Mouse (Mus musculus): ENCODE data around the gene Rnf225. TPM values are rescaled to one million over a fixed set of nuclear protein-coding genes. Genes with fewer than 3 reads are reported as not detected.

Rnf225 gene
- polyA plus RNA-seq, 2 experiments from 2014 or later: not detected

Other genes starting within 250 kb of the Rnf225 start
- gene Vmn2r55, start 242.4 kb upstream of the Rnf225 start, polyA plus RNA-seq (2017; shearing (Covaris generic)): not detected
- under 1 TPM; 0.08 to 0.12 TPM for gene Vmn2r56, start 192.4 kb upstream of the Rnf225 start, polyA plus RNA-seq (2017; shearing (Covaris generic))
- gene Zscan18, start 123.8 kb upstream of the Rnf225 start, polyA plus RNA-seq (2017; shearing (Covaris generic)): under 1 TPM; 0.25 to 0.29 TPM
- 10 to 100 TPM; 16.8 to 20.2 TPM for gene Zfp329, start 108.6 kb upstream of the Rnf225 start, polyA plus RNA-seq (2017; shearing (Covaris generic))
- 10 to 100 TPM; 56.1 to 72.2 TPM for gene Zfp110, start 92.7 kb upstream of the Rnf225 start, polyA plus RNA-seq (2017; shearing (Covaris generic))
- gene Zfp128, start 46.2 kb upstream of the Rnf225 start, polyA plus RNA-seq (2017; shearing (Covaris generic)): 1 to 10 TPM in 1 of 2 experiments, under 1 TPM in 1; 0.84 to 2.4 TPM
- gene Zscan22, start 29.6 kb upstream of the Rnf225 start, polyA plus RNA-seq (2017; shearing (Covaris generic)): 10 to 100 TPM in 1 of 2 experiments, 1 to 10 TPM in 1; 6.6 to 10.9 TPM
- gene Rps5, start 5.1 kb upstream of the Rnf225 start, polyA plus RNA-seq (2017; shearing (Covaris generic)): 1,000 to 10,000 TPM; 2,813 to 3,009 TPM
- 1 to 10 TPM; 2.4 to 3.4 TPM for gene Zfp324, start 38.4 kb downstream of the Rnf225 start, polyA plus RNA-seq (2017; shearing (Covaris generic))
- 1 to 10 TPM; 2.6 to 3.3 TPM for gene Zfp446, start 50.4 kb downstream of the Rnf225 start, polyA plus RNA-seq (2017; shearing (Covaris generic))
- under 1 TPM in 1 of 2 experiments, not detected in 1; 0.29 TPM for gene Slc27a5, start 70.8 kb downstream of the Rnf225 start, polyA plus RNA-seq (2017; shearing (Covaris generic))
- 10 to 100 TPM; 45.5 to 59.4 TPM for gene Trim28, start 71.7 kb downstream of the Rnf225 start, polyA plus RNA-seq (2017; shearing (Covaris generic))
- 1 to 10 TPM; 4.6 to 7.0 TPM for gene Zbtb45, start 82.6 kb downstream of the Rnf225 start, polyA plus RNA-seq (2017; shearing (Covaris generic))
- 100 to 1,000 TPM; 300 to 349 TPM for gene Chmp2a, start 107.4 kb downstream of the Rnf225 start, polyA plus RNA-seq (2017; shearing (Covaris generic))
- 10 to 100 TPM; 15.3 to 16.9 TPM for gene Ube2m, start 110.9 kb downstream of the Rnf225 start, polyA plus RNA-seq (2017; shearing (Covaris generic))
- under 1 TPM; 0.45 to 0.46 TPM for gene Mzf1, start 127.3 kb downstream of the Rnf225 start, polyA plus RNA-seq (2017; shearing (Covaris generic))
- under 1 TPM in 1 of 2 experiments, not detected in 1; 0.08 TPM for gene Vmn1r85, start 167.8 kb downstream of the Rnf225 start, polyA plus RNA-seq (2017; shearing (Covaris generic))
- not detected for gene Vmn1r86, start 192.5 kb downstream of the Rnf225 start, polyA plus RNA-seq (2017; shearing (Covaris generic))
- under 1 TPM in 1 of 2 experiments, not detected in 1; 0.25 TPM for gene Vmn1r87, start 212.7 kb downstream of the Rnf225 start, polyA plus RNA-seq (2017; shearing (Covaris generic))
- gene Vmn1r88, start 232.2 kb downstream of the Rnf225 start, polyA plus RNA-seq (2017; shearing (Covaris generic)): under 1 TPM in 1 of 2 experiments, not detected in 1; 0.15 TPM

Data from activated CD4-positive, CD25-positive, alpha-beta regulatory T cell, adult 4 months (primary cell).